Mouse (Mus musculus) forebrain, embryonic 14.5 days (tissue): ENCODE data around the gene Fbxw9. TPM values are rescaled to one million over a fixed set of nuclear protein-coding genes. Genes with fewer than 3 reads are reported as not detected.

Experiments used
- ATAC-seq: fragments of 200-750 bp; cut with Nextera tagmentation; 2 replicates; pipeline ENCODE4 v1.8.0; 2017; ENCODE audit warnings: mild to moderate bottlenecking, moderate library complexity
- DNase-seq: peaks from one replicate; pipeline ENCODE4 v3.0.0-alpha.2; 2015; ENCODE audit warnings: low spot score
- H3K27ac ChIP-seq: fragments of 300-500 bp; sonication (generic); 2 replicates; pipeline ENCODE4 v1.5.1; 2014; ENCODE audit warnings: low read depth, mild to moderate bottlenecking, control low read depth, low read length, moderate library complexity
- H3K27me3 ChIP-seq: fragments of 300-500 bp; sonication (generic); replicated peaks from 2 replicates; pipeline ENCODE4 v1.6.1; 2014; ENCODE audit warnings: low read length, control low read depth, mixed read lengths; ENCODE audit not compliant: control insufficient read depth, insufficient read depth
- H3K36me3 ChIP-seq: fragments of 300-500 bp; sonication (generic); 2 replicates; pipeline ENCODE4 v1.6.1; 2014; ENCODE audit warnings: low read length, control low read depth; ENCODE audit not compliant: control insufficient read depth, insufficient read depth
- H3K4me1 ChIP-seq: fragments of 300-500 bp; sonication (generic); 2 replicates; pipeline ENCODE4 v1.6.1; 2014; ENCODE audit warnings: antibody characterized with exemption, low read length, control low read depth; ENCODE audit not compliant: control insufficient read depth, insufficient read depth
- H3K4me2 ChIP-seq: fragments of 300-500 bp; sonication (generic); 2 replicates; pipeline ENCODE4 v1.6.1; 2014; ENCODE audit warnings: mild to moderate bottlenecking, control low read depth, low read length
- H3K4me3 ChIP-seq: fragments of 300-500 bp; sonication (generic); 2 replicates; pipeline ENCODE4 v1.5.1; 2014; ENCODE audit warnings: low read depth, low read length, control low read depth
- H3K9ac ChIP-seq: fragments of 300-500 bp; sonication (generic); 2 replicates; pipeline ENCODE4 v1.6.1; 2014; ENCODE audit warnings: mild to moderate bottlenecking, low read length, control low read depth, moderate library complexity
- H3K9me3 ChIP-seq: fragments of 300-500 bp; sonication (generic); replicated peaks from 2 replicates; pipeline ENCODE4 v1.6.1; 2016; ENCODE audit warnings: low read length, control low read depth, mixed read lengths; ENCODE audit not compliant: control insufficient read depth
- WGBS: fragments of 180-500 bp; shearing (Covaris S2); extraction: QIAGEN DNeasy Blood & Tissue Kit; methylation state at CpG from one replicate; pipeline ENCODE4 v1.1.7; 2014; 5-methylcytosine and 5-hydroxymethylcytosine counted together
- polyA plus RNA-seq: library from polyadenylated mRNA; unstranded; fragments of >200 nt; fragmentation: Nextera tagmentation; extraction: Ambion mirVana; gene quantifications from 2 replicates; pipeline ENCODE4 v1.2.1, GENCODE M21; 2014

Fbxw9 gene
- polyA plus RNA-seq, 1 experiment from 2014 or later: 46.5 TPM

DNA sequence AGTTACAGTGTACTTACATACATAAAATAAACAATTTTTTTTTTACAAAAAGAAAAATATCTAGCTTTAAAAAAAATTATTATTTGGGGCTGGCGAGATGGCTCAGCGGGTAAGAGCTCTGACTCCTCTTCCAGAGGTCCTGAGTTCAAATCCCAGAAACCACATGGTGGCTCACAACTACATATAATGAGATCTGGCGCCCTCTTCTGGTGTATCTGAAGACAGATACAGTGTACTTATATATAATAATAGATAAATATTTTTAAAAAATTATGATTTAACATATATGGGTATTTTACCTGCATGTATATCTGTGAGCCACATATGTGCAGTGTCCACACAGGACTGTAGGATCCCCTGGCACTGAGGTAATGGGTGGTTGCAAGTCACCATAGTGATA is 26.4 kb downstream of the Fbxw9 start:
- Histone ChIP-seq H3K9ac (no peak overlapping the region), H3K4me2 (no peak overlapping the region), H3K27me3 (no peaks in the 10 kb centered on the region), H3K4me1 (peaks cover 14% of the 10 kb centered on the region), H3K27ac (no peak overlapping the region), H3K4me3 (no peak overlapping the region), H3K36me3 (peaks cover 29% of the 10 kb centered on the region; the same call in 1 of the 2 replicates), H3K9me3 (no peaks in the 10 kb centered on the region)
- DNase-seq (no peak), ATAC-seq (no peak)
- whole genome bisulfite sequencing: 80% methylated on average over 3 of the region's 3 CpGs

DNA sequence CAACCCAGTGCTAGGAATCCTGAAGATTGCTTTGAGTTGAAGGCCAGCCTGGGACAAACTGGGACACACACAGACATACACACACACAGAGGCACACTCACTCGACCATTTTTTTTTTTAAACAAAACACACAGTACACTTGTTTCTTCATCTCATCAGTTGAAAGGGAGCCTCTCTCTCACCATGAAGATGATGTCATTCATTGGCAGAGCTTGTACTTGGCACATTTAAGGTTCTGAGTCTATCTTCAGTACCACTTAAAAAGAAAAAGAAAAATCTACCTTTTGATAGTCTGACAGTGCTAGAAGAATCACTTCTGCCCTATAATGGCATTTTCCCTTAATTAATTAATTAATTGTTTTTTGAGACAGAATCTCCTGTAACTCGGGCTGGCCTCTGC is 28.9 kb downstream of the Fbxw9 start:
- Histone ChIP-seq H3K27me3 (no peaks in the 10 kb centered on the region), H3K9me3 (no peaks in the 10 kb centered on the region), H3K4me1 (no peaks in the 10 kb centered on the region; the same call in 1 of the 2 replicates), H3K9ac (no peak overlapping the region), H3K36me3 (peaks cover 35% of the 10 kb centered on the region), H3K27ac (no peak overlapping the region), H3K4me3 (no peak overlapping the region), H3K4me2 (no peak overlapping the region)
- ATAC-seq: no peak
- WGBS: 67% methylated on average over 2 of the region's 2 CpGs
- DNase-seq: no peak

DNA sequence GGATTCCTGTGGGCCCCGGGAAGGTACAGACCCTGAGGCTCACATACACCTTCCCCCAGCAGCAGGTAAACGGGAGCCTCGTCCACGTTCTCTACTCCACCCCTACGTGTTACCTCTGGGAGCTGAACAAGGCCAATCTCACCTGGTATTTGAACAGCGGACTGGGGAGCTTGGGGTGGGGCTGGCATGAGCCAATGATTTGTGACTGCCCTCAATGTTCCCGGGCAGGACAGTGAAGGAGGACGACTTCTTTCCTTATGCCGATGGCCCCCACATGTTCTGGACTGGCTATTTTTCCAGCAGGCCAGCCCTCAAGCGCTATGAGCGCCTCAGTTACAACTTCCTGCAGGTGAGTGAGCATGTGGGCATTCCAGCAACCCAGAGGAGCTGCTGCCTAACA is 31.0 kb downstream of the Fbxw9 start:
- H3K27me3 ChIP-seq: no peaks in the 10 kb centered on the region
- H3K4me1 ChIP-seq: no peaks in the 10 kb centered on the region
- no peak overlapping the region for H3K4me2 ChIP-seq
- H3K36me3 ChIP-seq: peaks cover 42% of the 10 kb centered on the region
- no peak overlapping the region for H3K27ac ChIP-seq
- DNase-seq: no peak
- H3K4me3 ChIP-seq: no peak overlapping the region
- WGBS: 89% methylated on average over 11 of the region's 11 CpGs
- ATAC-seq: no peak
- no peaks in the 10 kb centered on the region for H3K9me3 ChIP-seq
- no peak overlapping the region for H3K9ac ChIP-seq

DNA sequence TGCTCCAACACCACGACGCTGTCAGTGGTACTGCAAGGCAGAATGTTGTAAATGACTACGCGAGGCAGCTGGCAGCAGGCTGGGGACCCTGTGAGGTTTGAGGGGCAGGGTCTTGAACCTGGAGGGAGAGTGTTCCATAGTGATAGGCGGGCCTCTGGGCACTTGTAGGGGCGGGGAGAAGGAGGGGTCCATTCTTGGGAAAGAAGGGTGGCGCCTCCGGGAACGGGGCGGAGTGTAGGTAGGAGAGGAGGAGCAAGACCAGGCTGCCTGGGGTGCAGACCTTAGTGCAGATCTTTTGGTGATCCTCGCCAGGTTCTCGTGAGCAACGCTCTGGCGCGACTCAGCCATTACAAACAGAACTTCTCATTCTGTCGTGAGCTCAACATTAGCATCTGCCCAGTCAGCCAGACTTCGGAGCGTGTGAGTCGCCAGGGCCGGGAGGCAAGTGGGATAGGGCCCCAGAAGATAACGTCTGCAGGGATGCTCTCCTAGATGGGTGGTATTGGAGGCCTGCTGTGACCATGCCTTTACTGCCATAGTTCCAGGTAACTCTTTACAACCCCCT is 31.8 kb downstream of the Fbxw9 start:
- H3K4me3 ChIP-seq: no peak overlapping the region
- ATAC-seq (no peak), DNase-seq (no peak)
- no peaks in the 10 kb centered on the region for H3K4me1 ChIP-seq
- H3K9ac ChIP-seq: no peak overlapping the region
- no peaks in the 10 kb centered on the region for H3K27me3 ChIP-seq
- peaks cover 47% of the 10 kb centered on the region for H3K36me3 ChIP-seq
- H3K4me2 ChIP-seq: no peak overlapping the region
- no peaks in the 10 kb centered on the region for H3K9me3 ChIP-seq
- WGBS: 29% methylated on average over 21 of the region's 21 CpGs
- no peak overlapping the region for H3K27ac ChIP-seq

DNA sequence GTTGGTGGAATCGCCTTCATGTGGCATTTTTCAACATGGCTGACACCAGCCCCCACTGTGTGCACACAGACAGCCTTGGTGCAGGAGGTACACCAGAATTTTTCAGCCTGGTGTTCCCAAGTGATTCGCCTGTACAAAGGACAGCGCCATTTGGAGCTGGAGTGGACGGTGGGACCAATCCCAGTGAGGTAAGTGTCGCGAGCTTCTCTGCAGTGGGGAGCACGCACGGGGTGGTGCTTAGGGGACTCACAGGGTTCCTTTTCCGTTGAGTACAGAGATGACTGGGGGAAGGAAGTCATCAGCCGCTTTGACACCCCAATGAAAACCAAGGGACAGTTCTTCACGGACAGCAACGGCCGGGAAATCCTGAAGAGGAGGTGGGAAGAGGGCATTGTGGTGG is 35.2 kb downstream of the Fbxw9 start:
- no peak for ATAC-seq
- H3K36me3 ChIP-seq: peaks cover 40% of the 10 kb centered on the region

DNA sequence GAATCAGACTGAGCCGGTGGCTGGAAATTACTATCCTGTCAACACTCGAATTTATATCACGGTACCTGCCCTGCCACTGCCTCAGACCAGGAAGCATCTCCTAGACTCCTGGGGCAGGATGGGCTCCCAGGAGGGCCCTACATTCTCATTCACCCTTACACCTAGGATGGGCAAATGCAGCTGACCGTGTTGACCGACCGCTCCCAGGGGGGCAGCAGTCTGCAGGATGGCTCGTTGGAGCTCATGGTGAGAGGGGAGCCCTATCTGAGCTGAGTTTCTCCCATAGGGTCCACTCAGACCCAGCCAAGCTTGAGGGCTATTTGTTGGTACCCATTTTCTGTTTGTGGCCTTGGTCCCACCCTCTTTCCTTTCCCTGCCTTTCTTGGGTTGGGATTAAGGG is 35.7 kb downstream of the Fbxw9 start:
- Histone ChIP-seq H3K4me1 (no peaks in the 10 kb centered on the region), H3K27ac (no peak overlapping the region), H3K9me3 (no peaks in the 10 kb centered on the region), H3K27me3 (no peaks in the 10 kb centered on the region), H3K9ac (no peak overlapping the region), H3K4me2 (no peak overlapping the region), H3K4me3 (no peak overlapping the region), H3K36me3 (peaks cover 40% of the 10 kb centered on the region)
- WGBS: 94% methylated on average over 7 of the region's 7 CpGs
- DNase-seq (no peak), ATAC-seq (no peak)

More for the DNA sequence above, 35.2 kb downstream of the Fbxw9 start:
- Histone ChIP-seq H3K4me3 (no peak overlapping the region), H3K27ac (no peak overlapping the region), H3K4me2 (no peak overlapping the region), H3K4me1 (no peaks in the 10 kb centered on the region), H3K9me3 (no peaks in the 10 kb centered on the region), H3K9ac (no peak overlapping the region), H3K27me3 (no peaks in the 10 kb centered on the region)
- DNase-seq: no peak
- 97% methylated on average over 13 of the region's 13 CpGs for WGBS

DNA sequence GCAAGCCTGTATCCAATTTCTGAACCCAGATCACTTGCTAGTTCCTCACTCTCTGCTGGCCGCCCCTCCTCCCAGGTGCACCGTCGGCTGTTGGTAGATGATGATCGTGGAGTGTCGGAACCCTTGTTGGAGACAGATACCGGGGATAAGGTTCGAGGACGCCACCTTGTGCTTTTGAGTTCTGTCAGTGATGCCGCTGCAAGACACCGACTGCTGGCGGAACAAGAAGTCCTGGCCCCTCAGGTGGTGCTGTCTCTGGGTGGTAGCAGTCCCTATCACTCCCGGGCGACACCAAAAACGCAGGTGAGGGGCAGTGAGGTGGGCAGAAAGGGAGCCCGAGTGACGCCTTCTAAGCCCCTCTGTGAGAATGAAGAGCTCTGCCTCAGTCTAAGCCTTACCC is 36.3 kb downstream of the Fbxw9 start:
- no peak overlapping the region for H3K27ac ChIP-seq
- no peak overlapping the region for H3K4me3 ChIP-seq
- H3K9me3 ChIP-seq: no peaks in the 10 kb centered on the region
- H3K4me2 ChIP-seq: no peak overlapping the region
- no peak overlapping the region for H3K9ac ChIP-seq
- ATAC-seq (no peak), DNase-seq (no peak)
- WGBS: 93% methylated on average over 16 of the region's 16 CpGs
- H3K27me3 ChIP-seq: no peaks in the 10 kb centered on the region
- no peaks in the 10 kb centered on the region for H3K4me1 ChIP-seq
- peaks cover 35% of the 10 kb centered on the region for H3K36me3 ChIP-seq

DNA sequence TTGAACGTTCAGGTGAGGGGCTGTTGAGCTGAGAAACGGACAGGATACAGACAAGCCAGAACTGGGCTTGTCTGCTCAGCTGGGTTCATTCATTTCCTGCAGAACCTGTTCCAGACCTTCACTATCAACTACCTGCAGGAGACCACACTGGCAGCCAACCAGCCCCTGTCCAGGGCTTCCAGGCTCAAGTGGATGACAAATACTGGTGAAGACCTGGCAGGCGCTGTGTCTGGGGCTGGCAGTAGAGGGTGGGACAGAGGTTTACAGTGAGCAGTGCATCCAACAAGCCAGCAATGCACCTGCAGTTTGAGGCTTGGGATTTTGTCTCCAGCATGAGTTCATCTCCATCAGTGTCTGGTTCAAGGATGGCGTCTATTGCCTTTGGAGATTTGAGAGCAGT is 37.0 kb downstream of the Fbxw9 start:
- no peak overlapping the region for H3K27ac ChIP-seq
- DNase-seq (no peak), ATAC-seq (no peak)
- H3K4me3 ChIP-seq: no peak overlapping the region
- H3K36me3 ChIP-seq: peaks cover 34% of the 10 kb centered on the region
- no peak overlapping the region for H3K9ac ChIP-seq
- H3K9me3 ChIP-seq: no peaks in the 10 kb centered on the region
- H3K4me2 ChIP-seq: no peak overlapping the region
- H3K4me1 ChIP-seq: no peaks in the 10 kb centered on the region
- 87% methylated on average over 4 of the region's 4 CpGs for WGBS
- H3K27me3 ChIP-seq: no peaks in the 10 kb centered on the region

DNA sequence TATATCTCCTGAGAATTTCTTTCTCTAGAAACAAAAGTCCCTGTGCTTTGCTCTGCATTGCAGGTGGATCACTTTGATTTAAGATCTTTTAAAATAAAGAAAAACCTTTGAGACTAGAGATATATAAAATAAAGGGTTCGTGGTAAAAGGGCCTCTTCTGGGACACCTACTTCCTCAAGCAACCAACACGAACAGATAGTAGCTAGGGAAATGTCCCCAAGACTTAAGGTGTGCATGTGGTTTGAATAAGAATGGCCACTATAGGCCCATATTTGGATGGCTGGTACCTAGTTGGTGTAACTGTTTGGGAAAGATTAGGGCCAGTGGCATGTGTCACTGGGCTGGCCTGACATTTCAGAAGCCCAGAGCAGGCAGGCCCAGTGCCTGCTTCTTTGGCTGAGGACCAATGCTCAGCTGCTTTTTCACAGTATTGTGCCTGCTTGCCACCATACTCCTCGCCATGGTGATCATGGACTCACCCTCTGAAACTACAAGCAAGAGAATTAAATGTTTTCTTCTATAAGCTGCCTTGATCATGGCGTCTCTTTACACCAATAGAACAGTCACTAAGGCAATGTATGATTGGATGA is 40.3 kb downstream of the Fbxw9 start:
- Histone ChIP-seq H3K27ac (no peak overlapping the region), H3K4me3 (no peak overlapping the region), H3K4me2 (no peak overlapping the region), H3K4me1 (no peaks in the 10 kb centered on the region), H3K9ac (no peak overlapping the region), H3K36me3 (peaks cover 20% of the 10 kb centered on the region), H3K27me3 (no peaks in the 10 kb centered on the region), H3K9me3 (no peaks in the 10 kb centered on the region)
- DNase-seq (no peak), ATAC-seq (no peak)
- WGBS: 83% methylated on average over 4 of the region's 4 CpGs
